Mouse (Mus musculus): ENCODE measurements at regions not wholly inside any gene's neighbourhood (a gene's known extent, or its start where the extent isn't known, plus 50 kb on each side); places are given as distances from the start of the nearest gene placed in this dataset.
A peak's percentile ranks its signal among the peaks of the same experiment; 100 is the strongest.

- no peak for DNase-seq (ENCODE audit: inconsistent ontology term)
These were observed 181.4 kb upstream of the Nlrp1b start for GRCm38 (mm10) chr11:71411958-71412357.

DNA sequence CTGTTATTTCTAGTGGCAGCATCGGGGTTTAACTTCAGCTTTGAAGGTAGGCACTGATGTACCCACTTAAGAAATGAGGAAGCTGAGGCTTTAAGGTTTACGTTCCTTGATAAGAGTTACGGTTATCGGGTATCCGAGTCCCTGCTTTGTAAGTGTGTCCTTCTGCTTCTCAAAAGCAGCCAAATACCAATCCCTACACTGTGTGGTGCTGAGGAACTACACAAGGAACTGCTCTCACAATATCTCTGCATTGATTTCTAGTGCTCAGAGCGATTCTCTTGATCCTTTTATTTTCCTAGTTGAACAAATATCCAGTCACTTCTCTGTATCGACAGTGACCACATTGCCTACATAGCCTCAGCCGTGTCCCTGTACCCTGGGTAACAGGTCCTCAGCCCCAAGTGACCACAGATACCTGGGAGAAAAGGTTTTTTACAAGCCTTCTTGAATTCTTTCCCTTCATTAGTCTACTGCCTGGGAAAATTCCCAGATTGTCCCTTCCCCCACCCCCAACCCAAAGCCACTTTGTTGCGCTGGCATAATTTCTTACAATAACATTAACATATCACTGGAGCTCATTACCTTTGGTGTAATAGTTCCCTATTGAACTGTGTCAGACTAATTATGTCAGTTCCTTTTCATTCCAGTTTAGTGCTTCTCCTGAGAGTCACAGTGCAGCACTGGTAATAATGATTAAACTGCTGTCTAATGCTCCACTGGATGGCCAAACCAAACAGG, 184.0 kb upstream of the Nlrp1b start:
- DNase-seq (ENCODE audit: inconsistent ontology term): peak; percentile 89

DNA sequence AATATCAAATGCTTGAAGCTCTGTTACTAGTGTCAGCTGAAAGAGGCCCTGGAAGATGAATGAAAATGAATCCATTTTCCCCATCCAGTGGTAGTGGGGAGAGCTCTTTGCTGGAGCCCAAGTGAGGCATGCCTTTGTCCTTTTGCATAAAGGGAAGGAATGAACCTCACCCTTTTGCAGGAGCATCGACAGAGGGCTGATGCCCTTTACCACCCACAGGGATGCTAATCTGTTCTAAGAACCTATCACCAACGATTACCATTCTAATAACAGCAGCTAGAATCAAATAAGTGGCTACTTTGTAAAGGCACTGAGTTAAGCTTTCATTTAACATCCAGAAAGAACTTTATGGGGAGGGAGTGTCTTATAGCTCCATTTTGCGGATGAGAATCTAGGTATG, 184.9 kb upstream of the Nlrp1b start:
- no peak for DNase-seq (ENCODE audit: inconsistent ontology term)

DNA sequence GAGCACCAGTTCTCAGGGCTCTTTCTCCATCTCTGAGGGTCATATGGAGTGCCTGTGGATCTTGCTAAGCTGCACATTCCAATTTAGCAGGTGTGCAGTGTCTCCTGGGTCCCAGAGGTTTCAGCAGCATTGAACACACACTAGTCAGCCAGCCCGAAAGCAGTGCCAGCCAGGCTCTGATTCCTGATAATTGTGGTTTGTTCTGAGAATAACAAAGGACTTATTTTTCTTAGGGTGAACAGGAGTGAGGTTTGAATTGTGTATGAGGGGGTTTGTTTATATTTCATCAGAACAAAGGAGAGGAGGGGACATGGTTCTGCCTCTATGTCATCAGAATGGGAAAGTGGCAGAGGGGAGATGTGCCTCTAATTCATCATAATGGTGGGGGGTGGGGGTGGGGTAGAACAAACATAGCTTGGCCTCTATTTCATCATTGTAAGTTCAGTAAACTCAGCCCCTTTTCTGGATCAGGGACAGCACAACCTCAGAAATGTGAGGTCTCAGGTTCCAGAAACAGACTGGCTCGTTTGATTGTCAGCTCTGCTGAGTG, 191.8 kb upstream of the Nlrp1b start:
- peak; percentile 75 for DNase-seq (ENCODE audit: inconsistent ontology term)

DNA sequence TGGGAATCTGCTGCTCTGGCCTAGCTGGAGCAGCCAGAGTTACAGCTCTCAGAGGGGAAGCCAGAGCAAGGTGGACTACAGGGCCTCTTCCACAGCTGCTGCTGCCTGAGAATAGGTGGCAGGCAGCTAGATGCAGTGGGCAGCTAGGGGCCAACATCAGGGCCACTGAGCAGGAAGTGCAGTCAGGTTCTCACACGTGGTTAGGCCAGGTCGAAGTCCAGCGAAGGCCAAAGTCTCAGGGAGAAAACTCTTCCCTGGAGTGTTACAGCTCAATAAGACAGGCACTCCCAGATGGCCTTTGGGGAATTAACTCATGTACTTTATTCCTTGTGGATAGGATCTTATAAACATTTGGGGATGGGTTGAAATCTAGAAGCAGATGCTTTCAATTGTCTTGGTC, 192.7 kb upstream of the Nlrp1b start:
- no peak for DNase-seq (ENCODE audit: inconsistent ontology term)

DNA sequence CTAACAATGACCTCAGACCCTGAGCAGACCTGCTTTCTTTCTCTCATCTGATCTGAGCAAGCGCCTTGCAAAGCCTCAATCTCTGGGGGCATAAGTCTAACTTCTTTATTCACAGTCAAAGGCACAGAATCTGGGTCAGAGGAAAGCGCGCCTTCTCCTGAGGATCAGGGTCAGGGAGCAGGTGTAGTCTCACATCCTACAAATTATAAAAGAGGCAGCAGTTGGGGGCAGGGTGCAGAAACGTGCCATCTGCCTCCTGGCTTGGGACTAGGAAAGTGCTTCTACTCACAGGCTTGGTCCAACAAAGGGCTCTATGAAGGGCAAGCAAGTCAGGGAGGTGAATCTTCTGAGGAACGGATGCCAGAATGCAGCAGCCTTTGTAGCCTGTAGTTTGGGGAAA, 194.3 kb upstream of the Nlrp1b start:
- no peak for DNase-seq (ENCODE audit: inconsistent ontology term)

DNA sequence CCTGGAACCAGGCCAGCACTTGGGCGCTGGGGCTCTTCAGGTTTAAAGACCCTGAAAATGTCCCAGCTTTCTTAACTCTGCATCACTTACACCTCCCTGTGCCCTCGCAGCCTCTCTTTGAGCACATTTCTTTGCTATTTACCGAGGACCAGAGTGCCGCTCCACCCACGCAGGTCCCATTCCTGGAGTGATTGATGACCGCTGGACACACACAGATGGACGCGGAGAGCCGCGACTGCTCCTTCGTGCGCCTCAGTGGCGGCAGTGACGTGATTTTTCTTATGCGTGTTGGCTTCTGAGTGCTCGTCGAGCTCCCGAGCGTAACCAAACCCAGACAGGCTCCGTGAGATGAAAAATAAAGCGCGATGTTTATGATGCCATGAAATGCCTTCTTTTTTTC, 199.2 kb upstream of the Nlrp1b start:
- peak; percentile 47 for DNase-seq (ENCODE audit: inconsistent ontology term)

- no peak for DNase-seq (ENCODE audit: inconsistent ontology term)
These were observed 203.7 kb upstream of the Nlrp1b start for GRCm38 (mm10) chr11:71434241-71434640.

- DNase-seq (ENCODE audit: inconsistent ontology term): peak; percentile 43
These were observed 204.4 kb upstream of the Nlrp1b start for GRCm38 (mm10) chr11:71434886-71435285.

DNA sequence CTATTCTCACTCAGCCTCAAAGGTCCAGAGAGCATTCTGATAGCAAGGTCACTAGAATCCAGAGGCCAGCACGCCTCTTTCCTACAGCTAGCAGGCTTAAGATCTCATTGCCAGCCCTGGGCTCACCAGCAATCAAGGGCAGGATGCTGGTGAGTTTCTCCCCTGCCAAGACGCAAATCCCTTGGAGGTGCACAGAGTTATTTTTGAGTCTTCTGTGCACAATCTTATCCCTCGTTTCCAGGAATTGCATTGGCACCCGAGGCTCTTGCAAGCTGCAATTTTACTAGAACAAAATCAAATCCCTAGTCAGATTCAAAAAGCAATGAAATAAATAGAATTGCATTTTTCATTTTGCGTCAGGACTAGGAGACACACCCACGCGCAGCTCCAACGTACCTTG, 205.2 kb upstream of the Nlrp1b start:
- DNase-seq (ENCODE audit: inconsistent ontology term): no peak

GRCm38 (mm10) chr11:71436335-71436734, 205.8 kb upstream of the Nlrp1b start:
- no peak for DNase-seq (ENCODE audit: inconsistent ontology term)

DNA sequence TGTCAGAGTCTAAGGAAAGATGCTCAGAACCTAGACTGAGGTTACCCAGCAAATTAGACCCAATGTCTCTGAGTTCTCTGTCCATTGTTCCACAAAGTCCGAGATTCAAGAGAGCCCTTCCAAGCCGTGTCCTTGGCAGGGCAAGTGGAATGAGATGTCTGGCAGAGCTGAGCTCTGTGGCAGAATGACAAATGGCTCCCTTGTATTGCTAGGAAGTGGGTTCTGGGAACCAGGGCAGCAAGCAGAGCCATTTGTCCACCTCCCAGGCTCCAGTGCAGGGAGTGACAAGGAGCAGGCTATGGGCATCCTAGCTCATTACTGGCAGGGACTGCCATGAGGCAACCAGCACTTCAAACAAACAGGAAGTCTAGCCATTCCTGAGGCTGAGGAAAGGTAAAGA, 206.3 kb upstream of the Nlrp1b start:
- DNase-seq (ENCODE audit: inconsistent ontology term): peak; percentile 75

GRCm38 (mm10) chr11:71439871-71440270, 209.3 kb upstream of the Nlrp1b start:
- peak; percentile 75 for DNase-seq (ENCODE audit: inconsistent ontology term)

DNA sequence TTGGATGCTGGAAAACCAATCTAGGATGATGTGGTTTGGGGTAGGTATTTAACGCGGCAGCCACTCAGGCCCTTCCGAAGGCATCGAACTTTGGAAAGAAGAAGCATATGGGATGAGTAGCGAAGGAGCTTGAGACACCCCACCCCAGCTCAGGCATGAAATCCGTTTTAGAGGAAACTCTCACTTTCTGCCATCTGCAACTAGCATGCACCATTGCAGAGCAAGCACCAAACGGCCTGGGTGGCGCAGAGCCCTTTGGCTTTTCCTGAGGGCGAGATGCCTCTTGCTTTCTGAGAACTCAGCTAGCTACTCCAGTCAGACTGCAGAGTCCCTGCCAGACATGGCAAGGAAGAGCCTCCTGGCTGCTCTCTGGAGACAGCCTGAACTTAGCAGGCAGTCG, 209.9 kb upstream of the Nlrp1b start:
- no peak for DNase-seq (ENCODE audit: inconsistent ontology term)

DNA sequence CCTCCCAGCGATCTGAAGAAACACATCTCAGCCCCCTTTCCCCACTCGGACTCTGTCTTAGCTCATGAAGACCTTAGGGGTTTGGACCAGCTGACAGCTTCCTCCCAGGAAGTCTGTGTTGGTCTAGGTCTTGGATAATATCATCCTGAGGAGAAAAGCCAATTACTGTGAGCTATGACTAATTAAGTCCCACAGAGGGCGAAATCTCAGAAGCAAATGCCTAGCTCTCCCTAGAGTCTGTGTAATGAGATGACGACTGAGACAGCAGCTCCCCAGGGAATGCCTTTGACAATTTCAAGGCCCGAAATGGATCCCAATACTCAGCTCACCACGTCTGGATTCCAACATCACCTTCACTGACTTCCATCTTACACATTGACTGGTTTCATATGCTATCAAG, 213.5 kb upstream of the Nlrp1b start:
- peak; percentile 58 for DNase-seq (ENCODE audit: inconsistent ontology term)

DNA sequence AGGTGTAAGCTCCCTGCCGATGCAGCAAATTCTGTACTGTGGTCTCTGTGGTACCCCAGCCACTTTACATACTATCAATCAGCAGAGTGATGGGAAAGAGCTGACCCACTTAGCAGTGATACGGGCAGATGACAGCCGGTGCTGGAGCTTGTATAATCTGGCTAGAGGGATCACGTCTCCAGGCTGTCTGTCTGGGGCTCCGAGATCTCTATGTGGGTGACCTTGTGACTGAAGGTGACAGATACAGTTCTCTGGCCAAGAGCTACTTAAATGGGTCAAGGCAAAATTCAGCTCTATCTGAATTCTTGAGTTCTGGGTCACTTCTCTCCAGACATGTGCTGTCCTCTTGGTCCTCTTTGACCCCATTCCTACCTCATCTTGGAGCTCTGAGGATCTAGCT, 216.1 kb upstream of the Nlrp1b start:
- DNase-seq (ENCODE audit: inconsistent ontology term): peak; percentile 32

GRCm38 (mm10) chr11:71447841-71448745, 217.6 kb upstream of the Nlrp1b start:
- DNase-seq (ENCODE audit: inconsistent ontology term): peak; percentile 66

DNA sequence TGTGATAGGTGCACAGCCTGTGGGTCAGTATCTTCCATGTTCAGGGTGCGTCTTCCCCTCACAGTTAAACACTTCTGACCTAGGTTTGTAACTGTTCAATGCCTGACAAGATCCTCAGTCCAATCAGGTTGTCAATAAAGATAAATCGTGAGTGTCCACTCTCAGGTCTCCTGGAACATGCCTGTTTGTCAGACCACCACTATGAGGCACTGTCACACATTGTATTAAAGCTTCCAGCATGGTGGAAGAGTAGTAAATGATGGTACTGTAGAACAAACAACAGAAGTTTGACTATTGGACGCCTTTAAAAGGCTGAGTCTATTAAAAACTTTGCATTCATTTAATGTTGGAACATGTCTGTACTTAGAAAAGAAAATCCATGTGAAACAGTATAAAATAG, 249.6 kb upstream of the Nlrp1b start:
- DNase-seq (ENCODE audit: inconsistent ontology term): no peak

GRCm38 (mm10) chr11:71497863-71498262, 251.9 kb upstream of the Wscd1 start:
- no peak for DNase-seq (ENCODE audit: inconsistent ontology term)

DNA sequence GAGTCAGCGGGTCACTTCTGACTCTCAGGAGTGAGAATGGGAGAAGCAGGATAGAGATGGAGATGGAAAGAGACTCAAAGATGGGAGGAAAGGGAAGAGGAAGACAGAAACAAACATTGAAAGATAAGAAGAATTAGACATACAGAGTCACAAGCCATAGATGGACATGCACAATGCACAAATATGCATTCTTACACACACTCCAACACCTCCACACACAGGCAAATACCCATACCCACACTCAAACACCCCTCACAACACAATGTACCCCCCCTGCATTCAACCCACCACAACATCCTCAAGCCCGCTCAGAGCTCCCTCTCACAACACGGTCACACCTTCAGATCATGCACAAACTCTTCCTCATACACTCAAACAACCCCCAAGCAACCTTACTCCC, 251.4 kb upstream of the Wscd1 start:
- no peak for DNase-seq (ENCODE audit: inconsistent ontology term)

DNA sequence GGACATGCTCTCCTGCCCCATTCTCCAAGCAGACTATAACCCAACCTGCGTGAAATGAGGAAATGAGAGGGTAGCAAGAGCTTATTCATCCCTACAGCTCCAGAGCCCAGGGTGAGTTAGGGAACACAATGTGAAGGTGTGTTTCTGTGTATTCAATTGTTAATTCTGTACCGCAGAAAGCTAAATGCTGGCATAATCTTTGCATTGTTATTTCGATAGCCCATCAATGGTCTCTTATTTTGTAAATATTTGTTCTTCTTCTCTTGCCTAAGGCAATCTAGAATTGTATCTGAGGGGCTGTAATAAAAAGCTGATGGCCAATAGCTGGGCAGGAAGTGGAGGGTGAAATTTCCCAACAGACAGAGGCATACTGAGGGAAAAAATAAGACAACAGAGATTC, 247.6 kb upstream of the Wscd1 start:
- DNase-seq (ENCODE audit: inconsistent ontology term): no peak

GRCm38 (mm10) chr11:71512271-71513066, 237.3 kb upstream of the Wscd1 start:
- DNase-seq (ENCODE audit: inconsistent ontology term): no peak

All from Muller cell, postnatal 12 days (primary cell).